Mouse (Mus musculus): ENCODE measurements around the gene Zkscan16.

Gene Zkscan16

DNA sequence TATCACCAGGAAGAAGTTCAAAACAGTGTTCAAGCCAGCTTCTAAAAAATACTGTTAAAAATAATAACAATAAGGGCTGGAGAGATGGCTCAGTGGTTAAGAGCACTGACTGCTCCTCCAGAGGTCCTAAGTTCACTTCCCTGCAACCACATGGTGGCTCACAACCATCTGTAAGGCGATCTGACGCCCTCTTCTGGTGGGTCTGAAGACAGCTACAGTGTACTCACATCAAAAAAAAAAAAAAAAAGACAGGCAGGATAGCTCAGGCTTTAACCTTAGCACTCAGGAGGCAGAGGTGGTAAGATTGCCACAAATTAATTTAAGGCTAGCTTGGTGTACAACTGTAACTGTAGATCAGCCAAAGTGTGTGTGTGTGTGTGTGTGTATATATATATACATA is 57.2 kb downstream of the Zkscan16 start:
- no peak for DNase-seq (ENCODE audit: low spot score)

DNA sequence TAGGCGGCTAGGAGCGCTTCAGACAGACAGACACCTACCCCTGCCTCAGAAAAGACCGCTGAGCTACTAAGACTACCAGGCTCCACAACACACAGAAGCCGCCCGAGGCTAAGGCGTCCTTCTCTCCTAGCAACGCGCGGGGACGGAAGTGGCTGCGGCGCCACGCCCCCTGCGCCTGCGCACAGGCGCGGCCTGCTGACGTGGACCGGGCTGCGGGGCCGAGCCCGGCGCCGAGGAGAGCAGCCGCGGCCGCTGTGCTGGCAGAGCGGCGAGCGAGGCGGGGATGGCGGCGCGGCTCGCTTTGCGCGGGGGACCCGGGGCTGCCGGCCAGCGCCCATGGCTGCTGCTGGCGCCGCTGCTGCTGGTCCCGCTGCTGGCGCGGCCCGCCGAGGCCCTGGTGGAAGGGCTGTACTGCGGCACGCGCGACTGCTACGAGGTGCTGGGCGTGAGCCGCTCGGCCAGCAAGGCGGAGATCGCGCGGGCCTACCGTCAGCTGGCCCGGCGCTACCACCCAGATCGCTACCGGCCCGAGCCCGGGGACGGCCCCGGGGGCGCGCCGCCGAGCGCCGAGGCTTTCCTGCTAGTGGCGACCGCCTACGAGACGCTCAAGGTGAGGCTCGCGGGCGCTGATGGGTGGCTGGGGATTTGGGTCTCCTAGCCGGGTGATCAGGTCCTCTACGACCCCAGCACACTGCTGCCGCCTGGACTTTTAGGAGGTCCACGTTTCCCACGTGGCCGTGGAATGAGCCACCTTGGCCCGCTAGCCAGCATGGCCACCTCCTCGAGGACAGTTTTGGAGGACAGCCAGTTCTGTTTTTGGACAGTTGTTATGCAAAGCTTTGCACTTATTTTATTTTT is 59.7 kb downstream of the Zkscan16 start, which contains the start of gene Gm20503:
Gene Gm20503 (plus strand): TSS at position 263 of the 858 bp plus-strand sequence.
- peak; percentile 92 for DNase-seq (ENCODE audit: low spot score)

DNA sequence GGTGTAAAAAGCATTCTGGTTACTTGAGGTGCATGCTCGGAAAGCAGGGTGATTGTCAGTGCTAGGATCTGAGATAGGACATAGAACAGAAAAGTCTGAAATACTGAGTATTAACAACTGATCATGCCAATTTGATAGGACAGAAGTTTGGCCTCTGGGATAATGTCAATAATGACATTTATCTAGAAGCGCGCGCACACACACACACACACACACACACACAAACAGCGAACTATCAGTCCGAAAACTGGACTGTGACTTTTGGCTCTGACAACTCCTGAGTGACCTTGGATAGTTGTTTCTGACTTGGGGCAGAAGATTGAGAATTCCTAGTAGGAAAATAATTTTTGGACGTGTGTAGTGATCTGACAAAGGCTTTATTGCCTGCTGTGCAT is 60.4 kb downstream of the Zkscan16 start:
- no peak for DNase-seq (ENCODE audit: low spot score)

GRCm38 (mm10) chr4:59006211-59006610 is 62.8 kb downstream of the Zkscan16 start:
- DNase-seq (ENCODE audit: low spot score) = no peak

DNA sequence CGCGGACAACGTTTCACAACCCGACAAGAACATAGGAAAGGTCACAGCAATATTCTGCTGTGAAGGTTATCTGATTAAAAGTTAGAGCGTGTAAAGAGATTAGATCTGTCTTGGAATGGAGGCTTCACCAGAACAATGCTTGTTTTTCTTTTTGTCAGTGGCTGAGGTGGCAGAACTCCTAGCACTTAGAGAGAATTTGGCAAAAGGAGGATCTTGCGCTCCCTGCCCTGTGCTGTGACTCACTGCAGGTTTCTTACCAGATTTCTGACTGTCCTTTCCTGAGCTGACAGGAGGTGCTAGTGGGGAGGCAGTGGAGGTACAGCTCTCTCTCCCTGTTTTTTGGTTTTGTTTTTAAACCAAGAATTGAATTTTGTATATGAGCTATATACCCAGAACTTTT is 63.6 kb downstream of the Zkscan16 start:
- DNase-seq (ENCODE audit: low spot score) = no peak

Measured in testis, postnatal 14 days (tissue).